Mouse (Mus musculus) forebrain, embryonic 10.5 days (tissue): ENCODE data around the gene Aacs. TPM values are rescaled to one million over a fixed set of nuclear protein-coding genes. Genes with fewer than 3 reads are reported as not detected.
A peak's percentile ranks its signal among the peaks of the same experiment; 100 is the strongest.

Experiments
- DNase-seq: peaks from one replicate; pipeline ENCODE4 v3.0.0-alpha.2; 2017; ENCODE audit warnings: low spot score; ENCODE audit errors: extremely low spot score
- H3K27ac ChIP-seq: fragments of 300-500 bp; sonication (generic); 2 replicates; pipeline ENCODE4 v1.5.1; 2016; ENCODE audit warnings: mild to moderate bottlenecking
- H3K27me3 ChIP-seq: fragments of 300-500 bp; sonication (generic); 2 replicates; pipeline ENCODE4 v1.6.1; 2016; ENCODE audit warnings: mild to moderate bottlenecking; ENCODE audit not compliant: poor library complexity, severe bottlenecking
- H3K36me3 ChIP-seq: fragments of 300-500 bp; sonication (generic); replicated peaks from 2 replicates; pipeline ENCODE4 v1.6.1; 2016; ENCODE audit warnings: mild to moderate bottlenecking, moderate library complexity
- H3K4me1 ChIP-seq: fragments of 300-500 bp; sonication (generic); 2 replicates; pipeline ENCODE4 v1.6.1; 2016
- H3K4me3 ChIP-seq: fragments of 300-500 bp; sonication (generic); 2 replicates; pipeline ENCODE4 v1.5.1; 2016; ENCODE audit warnings: mild to moderate bottlenecking, moderate library complexity
- H3K9me3 ChIP-seq: fragments of 300-500 bp; sonication (generic); 2 replicates; pipeline ENCODE4 v1.6.1; 2016; ENCODE audit warnings: mild to moderate bottlenecking, moderate library complexity
- WGBS: fragments of 180-500 bp; shearing (Covaris S2); methylation state at CpG from one replicate; pipeline ENCODE4 v1.1.7; 2016; 5-methylcytosine and 5-hydroxymethylcytosine counted together
- polyA plus RNA-seq: library from polyadenylated mRNA; unstranded; fragments of >200 nt; fragmentation: Nextera tagmentation; extraction: Ambion mirVana; gene quantifications from 2 replicates; pipeline ENCODE4 v1.2.1, GENCODE M21; 2016

Gene Aacs
- polyA plus RNA-seq, 1 experiment from 2014 or later: 58.6 TPM

DNA sequence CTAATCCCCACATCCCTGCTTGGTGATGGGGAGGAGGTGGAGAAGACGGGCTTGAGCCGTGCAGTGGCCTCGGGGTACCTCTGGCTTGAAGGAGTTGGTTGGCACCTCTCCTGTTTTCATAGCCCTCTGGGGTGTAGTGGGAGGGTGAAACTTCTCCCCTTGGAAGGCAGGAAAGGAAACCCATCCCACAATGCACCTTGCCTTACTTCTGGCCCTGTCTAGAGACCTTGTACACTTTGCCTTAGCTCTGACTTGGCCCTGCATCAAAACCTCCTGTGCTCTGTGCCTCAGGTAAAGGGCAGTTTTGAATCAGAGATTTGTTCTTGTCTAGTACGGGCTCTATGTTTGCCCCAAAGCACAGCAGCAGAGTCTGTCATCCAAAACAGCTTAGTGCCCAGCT, 4.9 kb upstream of the Aacs start:
- 94% methylated on average over 4 of the region's 4 CpGs for WGBS
- H3K27me3 ChIP-seq: no peaks in the 10 kb centered on the region
- H3K27ac ChIP-seq: peak overlapping the region; percentile 21; the same call in 1 of the 2 replicates
- no peaks in the 10 kb centered on the region for H3K9me3 ChIP-seq
- no peak overlapping the region for H3K4me3 ChIP-seq
- no peaks in the 10 kb centered on the region for H3K36me3 ChIP-seq
- DNase-seq: no peak
- H3K4me1 ChIP-seq: peaks cover 6% of the 10 kb centered on the region

DNA sequence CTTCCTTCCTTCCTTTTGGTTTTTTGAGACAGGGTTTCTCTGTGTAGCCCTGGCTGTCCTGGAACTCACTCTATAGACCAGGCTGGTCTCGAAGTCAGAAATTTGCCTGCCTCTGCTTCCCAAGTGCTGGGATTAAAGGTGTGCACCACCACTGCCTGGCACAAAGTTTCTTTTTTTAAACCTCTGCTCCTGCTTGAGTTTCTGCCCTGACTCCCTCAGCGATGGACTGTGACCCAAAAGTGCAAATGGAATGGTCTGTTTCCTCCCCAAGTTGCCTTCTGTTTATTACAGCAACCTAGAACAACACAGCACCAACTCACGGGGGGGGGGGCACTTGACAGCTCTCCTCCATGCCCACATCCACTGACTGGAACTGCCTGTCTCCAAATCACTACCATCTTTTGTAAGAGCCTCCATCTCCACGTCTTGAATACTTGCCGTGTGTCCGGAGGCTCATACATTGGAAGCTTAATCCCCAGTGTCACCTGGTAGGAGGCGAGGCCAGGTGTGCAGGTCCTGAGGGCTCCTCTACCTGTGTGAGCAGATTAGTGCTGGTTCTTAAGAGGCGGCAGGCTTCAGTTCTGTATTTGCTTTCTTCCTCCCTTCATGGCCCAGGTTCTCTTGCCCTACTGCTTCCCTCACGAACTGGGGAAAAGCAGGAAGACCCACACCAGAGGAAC, 2.7 kb upstream of the Aacs start:
- Histone ChIP-seq H3K4me3 (no peak overlapping the region), H3K36me3 (no peaks in the 10 kb centered on the region; the same call in 1 of the 2 replicates), H3K27me3 (no peaks in the 10 kb centered on the region), H3K4me1 (peaks cover 24% of the 10 kb centered on the region), H3K9me3 (no peaks in the 10 kb centered on the region), H3K27ac (no peak overlapping the region)
- no peak for DNase-seq
- 80% methylated on average over 9 of the region's 9 CpGs for WGBS

DNA sequence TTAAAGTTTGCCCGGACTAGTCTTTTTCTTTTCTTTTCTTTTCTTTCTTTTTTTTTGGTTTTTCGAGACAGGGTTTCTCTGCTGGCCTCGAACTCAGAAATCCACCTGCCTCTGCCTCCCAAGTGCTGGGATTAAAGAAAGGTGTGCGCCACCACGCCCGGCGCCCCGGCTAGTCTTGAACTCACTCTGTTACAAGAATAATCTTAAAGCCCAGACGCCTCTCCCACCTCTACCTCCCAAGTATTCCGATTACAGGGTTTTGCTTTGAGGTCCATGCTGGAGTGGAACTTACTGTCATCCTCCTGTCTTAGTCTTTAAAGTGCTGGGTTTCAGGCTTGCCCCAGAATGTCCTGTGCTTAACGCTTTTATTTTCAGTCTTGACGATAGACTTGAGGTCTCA, 584 bp upstream of the Aacs start:
- Histone ChIP-seq H3K27ac (peak overlapping the region; percentile 85), H3K4me3 (peak overlapping the region; percentile 78), H3K27me3 (no peaks in the 10 kb centered on the region), H3K36me3 (peaks cover 19% of the 10 kb centered on the region), H3K9me3 (no peaks in the 10 kb centered on the region), H3K4me1 (peaks cover 34% of the 10 kb centered on the region)
- WGBS: 61% methylated on average over 12 of the region's 12 CpGs
- DNase-seq: no peak

DNA sequence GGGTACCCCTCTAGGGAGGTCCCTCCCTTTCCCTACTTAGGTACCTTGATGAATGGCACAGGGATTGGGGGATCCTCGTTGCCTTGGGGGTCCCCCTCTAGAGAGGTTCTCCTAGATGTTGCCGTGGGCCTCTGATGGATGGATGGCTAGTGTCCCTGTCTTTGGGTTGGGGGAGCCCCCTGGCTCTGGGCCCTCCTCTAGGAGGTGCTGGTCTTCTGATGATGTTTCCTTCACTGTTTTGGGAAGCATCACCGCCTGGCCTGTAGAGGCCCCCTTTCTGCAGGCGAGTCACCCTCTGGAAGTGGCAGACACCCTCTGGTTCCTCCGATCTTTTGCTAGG, 642 bp downstream of the Aacs start:
- no peak for DNase-seq
- 19% methylated on average over 5 of the region's 5 CpGs for WGBS
- H3K4me3 ChIP-seq: peak overlapping the region; percentile 78
- peak overlapping the region; percentile 85 for H3K27ac ChIP-seq
- H3K36me3 ChIP-seq: peaks cover 30% of the 10 kb centered on the region
- peaks cover 42% of the 10 kb centered on the region for H3K4me1 ChIP-seq
- H3K9me3 ChIP-seq: no peaks in the 10 kb centered on the region
- no peaks in the 10 kb centered on the region for H3K27me3 ChIP-seq

DNA sequence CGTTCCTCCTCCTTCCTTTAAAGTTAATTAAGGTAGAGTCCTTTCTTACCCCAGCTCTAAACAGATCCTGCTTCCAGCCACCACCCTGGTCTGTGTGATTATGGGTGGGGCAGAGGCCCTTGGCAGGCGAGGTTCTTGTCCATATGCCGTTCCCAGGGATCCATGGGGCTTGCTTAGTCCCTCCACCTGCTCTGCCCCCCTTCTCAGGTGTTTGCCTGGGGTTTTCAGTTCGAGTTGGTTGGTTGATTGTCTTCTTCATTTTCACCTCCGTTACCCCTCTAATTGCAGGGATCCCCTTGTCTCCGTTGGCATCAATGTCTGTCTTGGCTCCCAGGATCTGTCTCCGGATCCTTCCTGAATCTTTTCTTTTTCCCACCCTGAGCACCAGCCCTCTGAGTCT, 1.2 kb downstream of the Aacs start:
- peaks cover 36% of the 10 kb centered on the region for H3K36me3 ChIP-seq
- no peaks in the 10 kb centered on the region for H3K9me3 ChIP-seq
- no peaks in the 10 kb centered on the region for H3K27me3 ChIP-seq
- no peak for DNase-seq
- peak overlapping the region; percentile 20; the same call in 1 of the 2 replicates for H3K27ac ChIP-seq
- H3K4me3 ChIP-seq: peak overlapping the region; percentile 78
- H3K4me1 ChIP-seq: peaks cover 42% of the 10 kb centered on the region
- WGBS: 62% methylated on average over 7 of the region's 7 CpGs

DNA sequence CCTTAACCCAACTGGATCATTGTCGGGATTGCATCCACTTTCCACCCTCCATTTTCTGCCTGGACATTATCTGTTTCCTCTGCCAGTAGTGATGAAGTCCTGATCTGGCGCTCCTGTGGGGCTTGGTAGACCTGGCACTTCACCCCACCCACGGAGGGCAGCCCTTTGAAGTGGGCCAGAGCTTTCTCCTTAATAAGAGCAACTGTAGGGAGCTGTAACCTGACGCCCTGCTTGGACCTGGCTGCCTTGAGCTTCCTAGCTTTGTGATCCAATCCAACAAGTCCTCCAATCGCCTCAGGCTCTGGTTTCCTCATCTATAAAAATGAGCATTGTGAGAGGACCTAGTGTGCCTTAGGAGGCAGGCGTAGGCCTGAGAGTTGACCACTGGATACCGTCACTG, 1.9 kb downstream of the Aacs start:
- peaks cover 42% of the 10 kb centered on the region for H3K4me1 ChIP-seq
- WGBS: 65% methylated on average over 7 of the region's 7 CpGs
- peak overlapping the region; percentile 20; the same call in 1 of the 2 replicates for H3K27ac ChIP-seq
- H3K4me3 ChIP-seq: peak overlapping the region; percentile 78
- DNase-seq: no peak
- H3K36me3 ChIP-seq: peaks cover 43% of the 10 kb centered on the region
- H3K9me3 ChIP-seq: no peaks in the 10 kb centered on the region
- H3K27me3 ChIP-seq: no peaks in the 10 kb centered on the region

DNA sequence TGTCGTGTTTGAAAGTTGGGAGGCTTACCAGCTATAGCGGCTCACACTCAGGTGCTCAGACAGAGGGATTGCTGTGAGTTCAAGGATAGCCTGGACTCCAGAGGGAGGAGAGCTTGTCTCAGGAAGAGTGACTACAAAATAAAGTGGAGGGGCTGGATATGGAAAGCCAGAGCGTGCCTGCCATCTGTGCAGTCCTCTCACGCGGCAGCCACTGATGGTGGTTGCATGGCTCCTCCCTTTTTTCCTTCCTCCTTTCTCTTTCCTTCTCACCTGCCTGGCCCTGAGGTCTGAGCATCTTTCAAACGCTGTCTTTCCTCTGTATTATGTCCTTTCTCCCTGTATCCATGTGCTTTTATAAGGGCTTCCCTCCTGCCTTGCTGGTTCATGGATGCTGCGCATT, 2.4 kb downstream of the Aacs start:
- Histone ChIP-seq H3K36me3 (peaks cover 48% of the 10 kb centered on the region), H3K27me3 (no peaks in the 10 kb centered on the region), H3K4me1 (peaks cover 42% of the 10 kb centered on the region), H3K27ac (no peak overlapping the region), H3K9me3 (no peaks in the 10 kb centered on the region), H3K4me3 (peak overlapping the region; percentile 78; the same call in 1 of the 2 replicates)
- WGBS: 90% methylated on average over 7 of the region's 7 CpGs
- DNase-seq: no peak

DNA sequence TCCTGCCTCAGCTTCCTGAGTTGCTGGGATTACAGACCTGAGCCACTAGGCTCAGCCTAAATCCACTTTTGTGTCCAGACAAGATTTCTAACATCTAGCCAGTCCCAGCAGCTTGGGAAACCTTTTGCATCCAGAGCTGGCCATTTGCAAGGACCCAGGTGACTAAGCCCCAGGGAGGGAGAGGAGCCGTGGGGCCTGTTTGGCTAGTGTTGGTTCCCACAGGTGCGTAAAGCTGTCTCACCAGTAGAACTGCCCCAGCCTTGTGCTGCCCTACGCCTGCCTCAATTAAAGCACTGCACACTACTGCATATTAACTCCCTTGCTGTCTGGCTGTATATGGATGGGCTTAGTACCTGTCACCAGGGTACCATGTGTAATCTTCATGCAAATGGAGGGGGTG, 3.8 kb downstream of the Aacs start:
- no peak overlapping the region for H3K27ac ChIP-seq
- H3K27me3 ChIP-seq: no peaks in the 10 kb centered on the region
- no peak overlapping the region for H3K4me3 ChIP-seq
- peaks cover 42% of the 10 kb centered on the region for H3K4me1 ChIP-seq
- 92% methylated on average over 3 of the region's 3 CpGs for WGBS
- no peak for DNase-seq
- no peaks in the 10 kb centered on the region for H3K9me3 ChIP-seq
- peaks cover 59% of the 10 kb centered on the region for H3K36me3 ChIP-seq

DNA sequence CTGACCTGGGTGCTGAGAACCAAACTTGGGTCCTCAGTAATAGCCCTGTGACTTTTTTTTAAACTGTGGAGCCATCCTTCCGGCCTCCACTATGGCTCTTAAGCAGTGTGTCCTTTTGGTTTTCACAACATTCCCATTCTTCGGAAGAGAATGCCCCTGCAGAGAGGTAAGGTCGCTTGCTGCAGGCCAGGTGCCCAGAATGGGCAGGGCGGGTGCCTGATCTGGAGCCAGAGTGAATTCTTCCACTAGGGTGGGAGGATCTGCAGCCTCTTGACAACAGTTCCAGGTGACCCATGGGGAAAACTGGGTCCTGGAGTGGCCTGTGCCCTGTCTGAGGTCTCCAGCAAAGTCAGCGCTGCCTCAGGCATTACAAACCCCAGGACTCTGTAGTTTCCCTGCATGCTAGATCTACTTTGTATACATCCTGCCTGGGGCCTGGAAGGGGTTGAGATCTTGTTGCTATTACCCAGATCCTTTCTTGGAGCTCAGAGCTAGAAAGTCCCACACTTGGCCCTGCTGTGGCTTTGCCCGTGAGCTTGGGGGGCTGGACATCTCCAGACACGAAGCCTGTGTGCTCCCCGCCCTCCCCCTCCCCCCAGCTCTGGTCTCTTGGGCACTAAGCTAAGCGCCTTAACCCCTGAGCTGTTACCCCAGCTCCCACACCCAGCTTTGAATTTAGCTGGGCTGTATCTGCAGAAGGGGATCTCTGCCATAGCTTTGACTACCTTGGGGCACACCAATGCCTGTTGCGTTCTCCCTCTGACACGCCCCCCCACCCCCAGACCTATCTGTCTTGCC, 5.0 kb downstream of the Aacs start:
- Histone ChIP-seq H3K27me3 (no peaks in the 10 kb centered on the region), H3K4me1 (peaks cover 41% of the 10 kb centered on the region), H3K4me3 (no peak overlapping the region), H3K36me3 (peaks cover 72% of the 10 kb centered on the region), H3K27ac (no peak overlapping the region), H3K9me3 (no peaks in the 10 kb centered on the region)
- DNase-seq: no peak
- 82% methylated on average over 11 of the region's 11 CpGs for WGBS

DNA sequence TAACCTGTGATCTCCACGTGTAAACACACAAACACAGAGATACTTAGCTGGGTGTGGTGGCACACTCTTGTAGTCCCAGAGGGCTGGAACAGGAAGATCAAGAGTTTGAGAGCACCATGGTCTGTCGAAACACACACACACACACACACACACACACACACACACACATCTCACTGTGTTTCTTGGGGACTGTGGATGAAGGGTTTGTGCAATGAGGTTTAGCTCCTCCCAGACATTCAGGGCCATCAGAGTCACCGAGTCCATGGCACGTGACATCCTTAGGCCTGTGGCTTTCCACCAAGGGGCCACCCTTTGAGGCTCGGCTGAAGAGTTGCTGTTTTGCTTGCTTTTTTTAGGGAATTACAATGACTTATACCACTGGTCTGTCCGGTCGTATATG, 6.9 kb downstream of the Aacs start:
- H3K4me1 ChIP-seq: peaks cover 29% of the 10 kb centered on the region
- peaks cover 87% of the 10 kb centered on the region for H3K36me3 ChIP-seq
- no peak overlapping the region for H3K4me3 ChIP-seq
- no peaks in the 10 kb centered on the region for H3K9me3 ChIP-seq
- no peak for DNase-seq
- 90% methylated on average over 7 of the region's 7 CpGs for WGBS
- no peak overlapping the region for H3K27ac ChIP-seq
- H3K27me3 ChIP-seq: no peaks in the 10 kb centered on the region

DNA sequence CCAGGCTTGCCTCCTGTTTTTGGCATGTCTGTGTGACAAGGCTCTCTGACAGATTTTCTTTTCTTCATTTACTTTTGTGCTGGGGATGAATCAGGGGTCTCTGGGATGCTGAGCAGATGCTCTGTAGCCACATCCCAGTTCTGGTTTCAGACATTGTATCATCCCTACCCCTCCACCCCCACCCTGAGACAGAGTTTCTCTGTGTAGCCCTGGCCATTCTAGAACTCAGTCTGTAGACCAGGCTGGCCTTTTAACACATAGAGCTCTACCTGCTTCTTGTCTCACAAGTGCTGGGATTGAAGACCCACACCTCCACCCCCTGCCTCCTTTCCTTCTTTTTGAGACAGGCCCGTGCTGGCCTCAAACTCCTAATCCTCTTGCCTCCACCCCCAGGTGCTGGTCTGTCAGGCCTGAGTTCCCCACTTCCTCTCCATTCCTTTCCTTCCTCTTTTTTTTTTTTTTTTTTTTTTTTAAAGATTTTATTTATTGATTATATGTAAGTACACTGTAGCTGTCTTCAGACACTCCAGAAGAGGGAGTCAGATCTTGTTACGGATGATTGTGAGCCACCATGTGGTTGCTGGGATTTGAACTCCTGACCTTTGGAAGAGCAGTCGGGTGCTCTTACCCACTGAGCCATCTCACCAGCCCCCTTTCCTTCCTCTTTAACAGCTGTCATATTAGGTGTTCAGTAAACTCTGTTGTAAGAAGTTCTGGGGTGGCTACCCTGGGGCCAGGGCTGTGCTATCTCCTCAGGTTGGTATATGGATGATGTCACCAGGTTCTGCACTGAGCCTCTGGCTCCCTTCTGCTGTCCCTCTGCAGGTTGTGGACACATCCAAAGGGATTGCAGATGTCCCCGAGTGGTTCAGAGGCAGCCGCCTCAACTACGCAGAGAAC, 8.3 kb downstream of the Aacs start:
- Histone ChIP-seq H3K27ac (no peak overlapping the region), H3K9me3 (no peaks in the 10 kb centered on the region), H3K4me3 (no peak overlapping the region), H3K4me1 (peaks cover 26% of the 10 kb centered on the region), H3K36me3 (peaks cover 93% of the 10 kb centered on the region), H3K27me3 (no peaks in the 10 kb centered on the region)
- 85% methylated on average over 6 of the region's 6 CpGs for WGBS
- DNase-seq: no peak

DNA sequence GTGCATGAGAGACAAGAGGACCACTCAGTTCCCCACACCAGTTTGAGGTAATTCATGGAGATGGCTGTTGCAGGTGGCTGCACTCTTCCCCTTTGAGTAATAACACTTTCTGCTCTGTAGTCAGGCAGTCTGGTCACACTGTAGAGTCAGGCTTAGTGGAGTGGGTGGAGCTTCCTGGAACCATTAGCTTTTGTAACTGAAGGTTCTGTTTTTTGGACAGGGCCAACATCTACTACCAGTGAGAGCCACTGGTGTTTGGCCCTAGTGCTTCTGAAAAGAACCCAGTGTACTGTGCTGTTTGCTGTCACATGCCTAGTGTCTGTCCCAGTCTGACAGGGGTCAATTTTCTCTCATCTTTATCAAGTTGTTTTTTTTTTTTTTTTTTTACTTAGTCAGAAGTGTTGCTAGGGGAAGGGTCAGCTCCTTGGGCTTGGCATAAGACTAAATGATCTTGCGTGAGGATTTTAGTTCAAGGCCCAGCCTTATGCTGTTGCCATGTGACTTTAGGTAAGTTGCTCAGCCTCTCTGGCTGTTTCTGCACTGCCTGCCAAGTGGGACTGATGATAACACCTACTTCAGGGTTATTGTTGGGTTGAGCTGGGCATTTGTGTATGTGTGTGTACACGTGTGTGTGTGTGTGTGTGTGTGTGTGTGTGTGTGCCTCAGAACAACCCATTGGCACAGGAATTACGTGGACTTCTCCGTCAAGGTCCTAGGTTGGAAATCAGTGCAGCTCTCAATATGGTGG, 9.6 kb downstream of the Aacs start:
- H3K27ac ChIP-seq: no peak overlapping the region
- H3K4me3 ChIP-seq: no peak overlapping the region
- peaks cover 20% of the 10 kb centered on the region for H3K4me1 ChIP-seq
- no peaks in the 10 kb centered on the region for H3K27me3 ChIP-seq
- 91% methylated on average over 4 of the region's 4 CpGs for WGBS
- peaks cover 91% of the 10 kb centered on the region for H3K36me3 ChIP-seq
- no peak for DNase-seq
- no peaks in the 10 kb centered on the region for H3K9me3 ChIP-seq
